Comparison of ENCODE assay signal across 10 mouse cellular contexts in the genomic region with DNA sequence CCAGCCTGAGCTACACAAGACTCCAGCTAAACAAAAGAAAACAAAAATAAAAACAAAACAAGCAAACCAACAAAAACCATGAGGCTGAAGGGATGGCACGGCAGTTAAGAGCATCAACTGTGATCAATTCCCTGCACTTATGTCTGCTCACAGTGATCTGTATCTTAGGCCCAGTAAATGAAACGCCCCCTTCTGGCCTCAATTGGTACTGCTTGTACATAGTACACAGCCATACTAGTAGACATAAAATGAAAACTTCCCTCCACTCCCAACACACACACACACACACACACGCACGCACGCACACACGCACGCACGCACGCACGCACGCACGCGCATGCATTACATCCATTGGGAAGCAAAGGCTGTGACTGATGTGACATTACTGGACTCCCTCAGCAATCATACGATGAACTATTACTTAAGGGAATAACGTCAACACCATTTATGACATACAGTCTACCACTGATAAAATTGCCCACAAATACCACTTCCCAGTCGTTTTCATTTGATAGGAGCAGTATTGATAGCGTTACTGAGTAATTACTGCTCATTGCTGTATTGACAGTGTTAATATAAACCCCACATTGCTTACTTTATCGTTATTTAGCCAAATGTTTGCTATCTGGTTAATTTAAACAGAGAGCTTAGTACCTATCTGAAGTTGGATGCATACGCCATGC.
A peak's percentile ranks its signal among the peaks of the same experiment; 100 is the strongest.
DNase-seq lines count a peak whose midpoint lies in the region; ATAC-seq and TF ChIP-seq lines count a peak whose summit lies in the region.
"Had no signal": no experiment of that assay in that cellular context is flagged by ENCODE, and none has a peak within 500 bp of the region (broad histone marks: within the 10 kb centered on the region; RNA-seq: fewer than 3 reads in every experiment).

No protein-coding gene starts in this region.

- H3K4me3 ChIP-seq in embryonic facial prominence, embryonic 10.5 days, result no peak overlapping the region
- no peak overlapping the region for H3K4me3 ChIP-seq in stomach, postnatal 0 days (ENCODE audit: low read depth, low read length)
- H3K4me3 ChIP-seq in hindbrain, embryonic 16.5 days (ENCODE audit: low read length), result no peak overlapping the region
- H3K4me3 ChIP-seq: embryonic facial prominence, embryonic 15.5 days; limb, embryonic 12.5 days had no signal

- 89% methylated on average over 19 of the region's 19 CpGs for WGBS in embryonic facial prominence, embryonic 10.5 days
- WGBS in stomach, postnatal 0 days, result 75% methylated on average over 19 of the region's 19 CpGs
- WGBS in hindbrain, embryonic 16.5 days, result 91% methylated on average over 19 of the region's 19 CpGs

- no peak for TF ChIP-seq EP300 in stomach, postnatal 0 days (optimal IDR thresholded peaks at IDR 0.05)

- TF ChIP-seq CTCF in stomach, postnatal 0 days (IDR thresholded peaks at IDR 0.05; ENCODE audit: low read depth), result peak; percentile 66

- no peaks in the 10 kb centered on the region for H3K36me3 ChIP-seq in embryonic facial prominence, embryonic 10.5 days (replicated peaks)
- no peaks in the 10 kb centered on the region for H3K36me3 ChIP-seq in stomach, postnatal 0 days (ENCODE audit: control insufficient read depth, insufficient read depth, low read length)
- H3K36me3 ChIP-seq in hindbrain, embryonic 16.5 days (ENCODE audit: control insufficient read depth, insufficient read depth, low read length), result no peaks in the 10 kb centered on the region
- H3K36me3 ChIP-seq: embryonic facial prominence, embryonic 15.5 days; limb, embryonic 12.5 days had no signal

- H3K9me3 ChIP-seq in embryonic facial prominence, embryonic 10.5 days, result no peaks in the 10 kb centered on the region
- H3K9me3 ChIP-seq in stomach, postnatal 0 days (ENCODE audit: control insufficient read depth, low read length), result no peaks in the 10 kb centered on the region
- H3K9me3 ChIP-seq in hindbrain, embryonic 16.5 days (ENCODE audit: control insufficient read depth, low read length), result no peaks in the 10 kb centered on the region
- H3K9me3 ChIP-seq: embryonic facial prominence, embryonic 15.5 days; limb, embryonic 12.5 days had no signal

- H3K4me1 ChIP-seq in embryonic facial prominence, embryonic 10.5 days, result peaks cover 8% of the 10 kb centered on the region
- no peaks in the 10 kb centered on the region for H3K4me1 ChIP-seq in stomach, postnatal 0 days (replicated peaks; ENCODE audit: control insufficient read depth, insufficient read depth)
- H3K4me1 ChIP-seq in hindbrain, embryonic 16.5 days (ENCODE audit: control insufficient read depth, insufficient read depth, low read depth, low read length), result peaks cover 12% of the 10 kb centered on the region
- H3K4me1 ChIP-seq: embryonic facial prominence, embryonic 15.5 days; limb, embryonic 12.5 days had no signal

- H3K4me2 ChIP-seq in stomach, postnatal 0 days (replicated peaks; ENCODE audit: low read depth), result no peak overlapping the region
- no peak overlapping the region for H3K4me2 ChIP-seq in hindbrain, embryonic 16.5 days (ENCODE audit: low read length)
- H3K4me2 ChIP-seq: embryonic facial prominence, embryonic 15.5 days; limb, embryonic 12.5 days had no signal

- H3K27me3 ChIP-seq in embryonic facial prominence, embryonic 10.5 days (replicated peaks; ENCODE audit: low read depth, poor library complexity, severe bottlenecking), result no peaks in the 10 kb centered on the region
- H3K27me3 ChIP-seq in stomach, postnatal 0 days (ENCODE audit: control insufficient read depth, insufficient read depth, low read length), result no peaks in the 10 kb centered on the region
- H3K27me3 ChIP-seq in hindbrain, embryonic 16.5 days (replicated peaks; ENCODE audit: control insufficient read depth, insufficient read depth, low read length), result no peaks in the 10 kb centered on the region
- H3K27me3 ChIP-seq: embryonic facial prominence, embryonic 15.5 days; limb, embryonic 12.5 days had no signal

- peak; percentile 26 for DNase-seq in adrenal gland, postnatal 10 days
- no peak for DNase-seq in adrenal gland, adult 8-10 months
- peak; percentile 26 for DNase-seq in left cerebral cortex, postnatal 4 days
- DNase-seq in left cerebral cortex, postnatal 25 days (ENCODE audit: low spot score in 2 of 2), result no peak
- peak; percentile 17 for DNase-seq in embryonic facial prominence, embryonic 10.5 days (ENCODE audit: low spot score)
- peak; percentile 23 for DNase-seq in stomach, postnatal 0 days (ENCODE audit: low spot score)
- no peak for DNase-seq in layer of hippocampus, adult 8-10 months (ENCODE audit: low spot score in 2 of 2)

- no peak overlapping the region for H3K9ac ChIP-seq in stomach, postnatal 0 days (ENCODE audit: low read length)
- H3K9ac ChIP-seq in hindbrain, embryonic 16.5 days (ENCODE audit: low read depth, low read length), result no peak overlapping the region
- H3K9ac ChIP-seq: embryonic facial prominence, embryonic 15.5 days; limb, embryonic 12.5 days had no signal

- intact Hi-C loops in left cerebral cortex, postnatal 4 days (cut with DNase I), result no loop called here
- intact Hi-C loops in left cerebral cortex, postnatal 25 days (cut with DNase I), result no loop called here

- no peak overlapping the region for H3K27ac ChIP-seq in embryonic facial prominence, embryonic 10.5 days (replicated peaks)
- no peak overlapping the region for H3K27ac ChIP-seq in stomach, postnatal 0 days (replicated peaks)
- H3K27ac ChIP-seq in hindbrain, embryonic 16.5 days (ENCODE audit: low read depth, low read length), result no peak overlapping the region
- H3K27ac ChIP-seq: embryonic facial prominence, embryonic 15.5 days; limb, embryonic 12.5 days had no signal

- ATAC-seq in stomach, postnatal 0 days (ENCODE audit: low FRiP score, low TSS enrichment), result no peak
- no peak for ATAC-seq in hindbrain, embryonic 16.5 days

Comparison
In these comparisons a context has a peak if more than half of its experiments do, and no peak if none do; other contexts are left out.
1. DNase-seq: peak in adrenal gland, postnatal 10 days (single experiment), left cerebral cortex, postnatal 4 days (single experiment), embryonic facial prominence, embryonic 10.5 days (single experiment) and stomach, postnatal 0 days (single experiment); none in adrenal gland, adult 8-10 months (single experiment), left cerebral cortex, postnatal 25 days (0 of 2) and layer of hippocampus, adult 8-10 months (0 of 2).